Mouse (Mus musculus) bone marrow, adult 2 months (tissue): ENCODE results near the gene Cstb.

ENCODE experiments used
- CTCF ChIP-seq: fragments of 200-500 bp; IDR thresholded peaks from 2 replicates; pipeline ENCODE4 v1.5.1; 2011; ENCODE audit warnings: low read length, control low read depth; ENCODE audit not compliant: control insufficient read depth, insufficient read depth
- POLR2A ChIP-seq: fragments of 200-500 bp; IDR thresholded peaks from 2 replicates; pipeline ENCODE4 v1.6.1; 2011; ENCODE audit warnings: low read depth, mild to moderate bottlenecking, control low read depth, low read length, borderline replicate concordance; ENCODE audit not compliant: control insufficient read depth

- TF ChIP-seq CTCF (no peak), POLR2A (no peak)
Measured at GRCm38 (mm10) chr10:78407132-78407531, 18.3 kb upstream of the Cstb start.
